Mouse (Mus musculus): ENCODE data around the gene Duoxa2.

GRCm38 (mm10) chr2:122260729-122261128, 38.0 kb upstream of the Duoxa2 start:
- no peak for TF ChIP-seq CTCF (IDR thresholded peaks at IDR 0.05; ENCODE audit: borderline replicate concordance, insufficient read depth, low read depth, low read length)
- TF ChIP-seq POLR2A (IDR thresholded peaks at IDR 0.05; ENCODE audit: borderline replicate concordance, insufficient read depth, low read length) = no peak
